Mouse (Mus musculus): ENCODE measurements at regions not wholly inside any gene's neighbourhood (a gene's known extent, or its start where the extent isn't known, plus 50 kb on each side); places are given as distances from the start of the nearest gene placed in this dataset.

DNA sequence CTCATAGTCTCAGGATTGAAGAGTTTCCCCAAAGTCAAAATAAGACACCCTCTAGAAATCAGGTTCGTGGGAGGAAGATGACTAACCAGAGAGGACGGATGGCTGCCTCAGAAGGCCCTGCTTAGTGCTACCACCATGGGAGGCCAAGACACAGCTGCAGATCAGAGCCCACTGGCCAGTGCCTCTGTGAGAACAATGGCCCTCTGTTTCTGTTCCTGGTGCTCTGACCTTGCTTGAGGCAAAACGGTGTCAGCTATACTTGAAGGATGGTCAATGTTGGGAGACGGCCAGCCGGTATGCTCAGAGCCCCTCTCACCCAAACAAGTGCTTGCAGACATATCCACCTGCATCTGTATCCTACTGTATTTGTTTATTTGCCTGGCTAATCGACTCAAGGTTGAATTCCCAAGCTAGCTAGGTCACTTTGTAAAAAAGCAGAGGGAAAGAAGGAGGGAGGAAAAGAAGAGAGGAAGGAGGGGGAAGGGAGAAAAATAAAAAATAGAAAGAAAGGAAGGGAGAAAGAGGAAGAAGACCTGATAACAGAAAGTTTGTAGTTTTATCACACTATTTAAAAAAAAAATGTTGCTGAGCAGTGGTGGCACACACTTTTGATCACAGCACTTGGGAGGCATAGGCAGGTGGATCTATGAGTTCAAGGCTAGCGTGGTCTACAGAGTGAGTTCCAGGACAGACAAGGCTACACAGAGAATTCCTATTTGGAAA, 112.7 kb downstream of the Fam204a start:
- no peaks in the 10 kb centered on the region for H3K9me3 ChIP-seq
- no peak overlapping the region for H3K9ac ChIP-seq
- no peak for ATAC-seq (ENCODE audit: borderline replicate concordance, extremely low read depth, low FRiP score, low TSS enrichment)
- H3K36me3 ChIP-seq, result no peaks in the 10 kb centered on the region
- no peak overlapping the region for H3K4me3 ChIP-seq
- no peaks in the 10 kb centered on the region for H3K4me1 ChIP-seq
- no peak overlapping the region for H3K27ac ChIP-seq
- 38% methylated on average over 7 of the region's 7 CpGs for WGBS
- no peaks in the 10 kb centered on the region for H3K27me3 ChIP-seq
- H3K4me2 ChIP-seq, result no peak overlapping the region

DNA sequence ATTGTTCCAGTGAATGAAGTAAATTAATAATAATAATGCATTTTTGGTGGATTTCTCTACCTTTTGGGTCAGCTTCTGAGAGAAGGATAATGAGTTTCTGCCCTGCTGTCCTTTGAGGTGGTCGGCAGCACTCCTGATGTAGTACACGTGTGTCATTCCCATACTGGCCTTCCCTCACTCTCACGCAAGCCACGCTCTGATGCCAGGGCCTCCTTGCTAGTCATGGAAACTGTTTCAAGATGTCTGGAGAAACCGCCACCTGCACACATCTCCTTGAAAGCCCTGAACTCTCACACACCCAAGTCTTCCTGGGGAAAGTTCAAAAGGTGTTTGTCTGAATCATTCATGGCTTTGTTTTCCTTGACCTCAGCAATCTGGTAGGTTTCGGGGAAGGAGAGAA, 116.2 kb downstream of the Fam204a start:
- Histone ChIP-seq H3K36me3 (no peaks in the 10 kb centered on the region), H3K9me3 (no peaks in the 10 kb centered on the region), H3K4me3 (no peak overlapping the region), H3K4me1 (no peaks in the 10 kb centered on the region), H3K4me2 (no peak overlapping the region), H3K27me3 (no peaks in the 10 kb centered on the region), H3K9ac (no peak overlapping the region), H3K27ac (no peak overlapping the region)
- WGBS, result 76% methylated on average over 6 of the region's 6 CpGs
- no peak for ATAC-seq (ENCODE audit: borderline replicate concordance, extremely low read depth, low FRiP score, low TSS enrichment)

DNA sequence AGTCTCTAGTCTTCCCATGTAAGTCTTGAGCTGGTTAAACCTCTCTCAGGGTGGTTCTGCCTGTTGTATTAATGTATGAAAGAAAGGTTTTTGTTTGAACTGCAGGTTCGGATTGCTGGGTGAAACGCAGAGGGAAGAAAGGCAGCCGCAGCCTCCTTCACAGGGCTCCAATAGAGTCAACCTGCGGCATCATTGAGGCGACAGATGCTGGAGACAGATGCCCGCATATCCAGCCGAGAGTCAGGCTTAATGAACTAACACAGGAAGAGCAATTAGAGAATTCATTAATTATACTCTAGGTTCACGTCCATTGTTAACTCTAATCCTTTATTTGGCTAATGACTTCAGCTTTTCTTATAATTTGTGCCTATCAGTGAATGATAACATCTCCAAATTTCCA, 117.0 kb downstream of the Fam204a start:
- no peak for ATAC-seq (ENCODE audit: borderline replicate concordance, extremely low read depth, low FRiP score, low TSS enrichment)
- H3K27me3 ChIP-seq, result no peaks in the 10 kb centered on the region
- H3K4me1 ChIP-seq, result no peaks in the 10 kb centered on the region
- no peak overlapping the region for H3K4me3 ChIP-seq
- H3K9ac ChIP-seq, result no peak overlapping the region
- H3K27ac ChIP-seq, result no peak overlapping the region
- H3K36me3 ChIP-seq, result no peaks in the 10 kb centered on the region
- H3K4me2 ChIP-seq, result no peak overlapping the region
- no peaks in the 10 kb centered on the region for H3K9me3 ChIP-seq
- 71% methylated on average over 8 of the region's 8 CpGs for WGBS

DNA sequence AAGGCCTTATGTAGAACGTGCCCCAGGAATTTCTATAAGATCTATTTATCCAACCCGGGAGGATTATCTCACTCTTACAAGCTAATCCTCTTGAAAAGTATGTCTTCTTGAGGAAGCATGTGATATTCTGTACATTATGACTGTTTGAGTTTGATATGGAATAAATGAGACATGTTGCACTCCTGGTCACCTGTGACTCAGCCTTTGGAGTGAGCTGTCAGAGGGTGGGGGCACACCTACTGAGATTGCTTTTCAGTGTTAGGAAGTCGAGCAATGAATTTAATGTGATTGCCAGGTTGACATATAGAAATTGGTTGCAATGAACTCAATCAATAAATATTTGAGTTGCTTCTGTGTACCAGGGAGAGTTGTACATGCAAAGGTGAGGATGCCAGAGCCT, 128.6 kb downstream of the Fam204a start:
- no peaks in the 10 kb centered on the region for H3K27me3 ChIP-seq
- H3K4me3 ChIP-seq, result no peak overlapping the region
- no peak overlapping the region for H3K4me2 ChIP-seq
- ATAC-seq (ENCODE audit: borderline replicate concordance, extremely low read depth, low FRiP score, low TSS enrichment), result no peak
- H3K9me3 ChIP-seq, result no peaks in the 10 kb centered on the region
- no peak overlapping the region for H3K27ac ChIP-seq
- H3K36me3 ChIP-seq, result no peaks in the 10 kb centered on the region
- 68% methylated on average over 3 of the region's 3 CpGs for WGBS
- no peak overlapping the region for H3K9ac ChIP-seq
- no peaks in the 10 kb centered on the region for H3K4me1 ChIP-seq

DNA sequence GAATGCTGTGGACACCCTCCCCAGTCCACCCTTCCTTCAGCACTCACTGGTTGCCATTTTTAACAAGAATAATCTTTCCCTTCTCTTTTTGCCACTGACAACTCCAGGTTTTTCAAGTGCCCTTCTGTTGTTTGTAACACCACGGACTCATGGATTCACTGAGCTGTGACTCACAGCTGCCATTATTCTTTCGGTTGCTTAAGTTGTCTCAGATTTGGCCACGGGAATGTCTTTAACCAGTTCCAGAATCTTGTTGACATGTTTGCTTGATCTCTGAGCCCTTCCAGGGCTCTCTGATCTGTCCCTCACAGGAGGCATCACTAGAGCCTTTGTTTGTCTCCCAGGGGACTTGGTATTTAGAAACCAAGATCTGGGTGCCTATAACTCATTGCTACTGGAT, 131.5 kb upstream of the Rab11fip2 start:
- Histone ChIP-seq H3K9me3 (no peaks in the 10 kb centered on the region), H3K9ac (no peak overlapping the region), H3K27me3 (no peaks in the 10 kb centered on the region), H3K36me3 (no peaks in the 10 kb centered on the region), H3K4me2 (no peak overlapping the region), H3K4me3 (no peak overlapping the region), H3K27ac (no peak overlapping the region), H3K4me1 (no peaks in the 10 kb centered on the region)
- ATAC-seq (ENCODE audit: borderline replicate concordance, extremely low read depth, low FRiP score, low TSS enrichment), result no peak
- 50% methylated on average over 3 of the region's 3 CpGs for WGBS

DNA sequence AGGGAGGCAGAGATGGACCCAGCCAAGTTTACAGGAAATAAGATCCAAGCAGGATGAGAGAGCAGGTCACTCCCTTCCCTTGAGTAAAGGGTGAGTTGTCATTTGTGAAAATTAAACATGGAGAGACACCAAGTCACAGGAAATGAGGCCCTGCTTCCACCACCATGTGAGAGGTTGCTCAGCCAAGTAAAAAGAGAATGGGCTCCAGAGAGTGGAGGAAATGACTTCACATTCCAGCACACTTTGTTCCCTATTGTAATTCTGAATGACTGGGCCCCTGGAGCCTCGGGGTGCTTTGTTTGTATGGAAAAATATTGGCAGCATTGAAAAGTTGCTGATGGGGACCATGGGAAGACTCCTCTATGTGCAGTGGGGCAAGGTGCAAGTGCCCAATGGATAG, 129.9 kb upstream of the Rab11fip2 start:
- Histone ChIP-seq H3K4me3 (no peak overlapping the region), H3K4me2 (no peak overlapping the region), H3K27ac (no peak overlapping the region), H3K27me3 (no peaks in the 10 kb centered on the region), H3K9ac (no peak overlapping the region), H3K9me3 (no peaks in the 10 kb centered on the region), H3K36me3 (no peaks in the 10 kb centered on the region), H3K4me1 (no peaks in the 10 kb centered on the region)
- ATAC-seq (ENCODE audit: borderline replicate concordance, extremely low read depth, low FRiP score, low TSS enrichment), result no peak
- 63% methylated on average over 1 of the region's 1 CpGs for WGBS

DNA sequence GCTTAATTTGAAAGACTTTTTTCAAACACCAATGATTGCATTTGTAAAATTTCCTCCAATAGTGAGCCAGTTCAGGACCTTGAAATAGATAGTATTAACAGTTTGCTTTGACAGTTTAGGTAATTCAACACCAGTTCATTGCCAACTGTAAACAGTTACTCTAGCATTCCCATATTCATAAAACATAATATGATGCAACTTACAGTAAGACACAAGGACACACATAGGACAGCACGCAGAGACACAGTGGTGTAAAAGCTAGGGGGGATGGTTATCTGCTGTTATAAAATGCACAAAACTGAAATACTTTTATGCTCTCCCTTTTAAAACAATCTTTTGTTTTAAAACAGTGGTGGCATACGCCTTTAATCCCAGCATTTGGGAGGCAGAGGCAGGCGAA, 122.7 kb upstream of the Rab11fip2 start:
- Histone ChIP-seq H3K9me3 (no peaks in the 10 kb centered on the region), H3K4me3 (no peak overlapping the region), H3K27me3 (no peaks in the 10 kb centered on the region), H3K9ac (no peak overlapping the region), H3K27ac (no peak overlapping the region), H3K4me2 (no peak overlapping the region), H3K36me3 (no peaks in the 10 kb centered on the region), H3K4me1 (no peaks in the 10 kb centered on the region)
- WGBS, result 83% methylated on average over 3 of the region's 3 CpGs
- ATAC-seq (ENCODE audit: borderline replicate concordance, extremely low read depth, low FRiP score, low TSS enrichment), result no peak

DNA sequence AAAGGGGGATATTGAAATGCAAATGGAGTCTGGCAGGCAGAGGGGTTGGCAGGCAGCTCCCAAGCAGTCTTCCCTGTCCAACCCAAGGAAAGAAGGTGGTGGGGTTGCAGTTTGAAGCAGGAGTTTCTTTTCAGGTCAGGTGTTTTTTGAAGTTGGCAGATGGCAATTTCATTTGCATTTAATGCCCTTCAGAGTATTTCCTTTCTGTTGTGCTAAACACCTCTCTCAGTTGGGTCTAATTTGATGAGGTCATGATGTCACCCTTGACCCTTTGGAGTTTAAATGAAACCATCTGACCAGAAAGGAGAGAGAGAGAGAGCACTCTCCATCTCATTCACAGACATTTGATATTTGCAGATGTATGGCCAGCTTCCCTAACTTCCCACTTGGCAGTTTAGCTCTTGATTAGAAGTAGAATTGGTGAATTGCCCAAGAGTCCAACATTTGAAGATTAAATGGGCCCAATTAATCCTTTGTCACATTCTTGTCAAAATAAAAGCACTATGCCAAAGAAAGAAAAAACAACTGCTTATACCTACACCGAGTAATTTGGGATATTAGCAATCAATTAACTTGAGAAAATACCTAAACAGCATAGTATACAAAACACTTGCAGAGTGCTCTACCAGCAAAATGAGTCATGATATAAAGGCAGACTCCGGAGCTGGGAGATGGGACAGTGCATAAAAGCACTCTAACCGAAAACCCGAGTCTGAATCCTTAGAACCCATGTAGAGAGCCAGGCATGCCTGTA, 111.8 kb upstream of the Rab11fip2 start:
- H3K36me3 ChIP-seq, result no peaks in the 10 kb centered on the region
- no peaks in the 10 kb centered on the region for H3K27me3 ChIP-seq
- 79% methylated on average over 4 of the region's 4 CpGs for WGBS
- no peak overlapping the region for H3K9ac ChIP-seq
- H3K4me3 ChIP-seq, result no peak overlapping the region
- no peak overlapping the region for H3K4me2 ChIP-seq
- H3K9me3 ChIP-seq, result no peaks in the 10 kb centered on the region
- no peaks in the 10 kb centered on the region for H3K4me1 ChIP-seq
- H3K27ac ChIP-seq, result no peak overlapping the region
- ATAC-seq (ENCODE audit: borderline replicate concordance, extremely low read depth, low FRiP score, low TSS enrichment), result no peak

DNA sequence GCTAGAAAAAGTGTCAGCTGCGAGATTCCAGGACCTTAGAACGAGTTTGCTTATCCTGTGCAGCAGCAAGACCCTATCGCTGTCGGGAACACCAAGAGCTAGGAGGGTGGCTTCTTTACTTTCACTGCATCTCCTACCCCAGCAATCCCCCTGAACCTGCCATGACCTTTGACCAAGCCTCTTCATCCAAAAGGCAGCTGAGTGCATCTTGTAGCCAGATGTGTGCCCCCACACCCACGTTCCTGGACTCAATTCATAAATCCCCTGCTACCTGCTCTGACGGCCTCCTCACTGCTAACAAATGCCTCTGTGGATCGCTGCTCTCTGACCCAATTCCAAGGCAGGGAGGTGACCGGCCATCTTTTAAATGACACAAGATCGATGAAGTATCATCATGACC, 107.7 kb upstream of the Rab11fip2 start:
- H3K9me3 ChIP-seq, result no peaks in the 10 kb centered on the region
- H3K4me1 ChIP-seq, result no peaks in the 10 kb centered on the region
- no peak overlapping the region for H3K9ac ChIP-seq
- WGBS, result 54% methylated on average over 9 of the region's 9 CpGs
- H3K36me3 ChIP-seq, result no peaks in the 10 kb centered on the region
- no peaks in the 10 kb centered on the region for H3K27me3 ChIP-seq
- no peak for ATAC-seq (ENCODE audit: borderline replicate concordance, extremely low read depth, low FRiP score, low TSS enrichment)
- no peak overlapping the region for H3K4me3 ChIP-seq
- H3K4me2 ChIP-seq, result no peak overlapping the region
- no peak overlapping the region for H3K27ac ChIP-seq

DNA sequence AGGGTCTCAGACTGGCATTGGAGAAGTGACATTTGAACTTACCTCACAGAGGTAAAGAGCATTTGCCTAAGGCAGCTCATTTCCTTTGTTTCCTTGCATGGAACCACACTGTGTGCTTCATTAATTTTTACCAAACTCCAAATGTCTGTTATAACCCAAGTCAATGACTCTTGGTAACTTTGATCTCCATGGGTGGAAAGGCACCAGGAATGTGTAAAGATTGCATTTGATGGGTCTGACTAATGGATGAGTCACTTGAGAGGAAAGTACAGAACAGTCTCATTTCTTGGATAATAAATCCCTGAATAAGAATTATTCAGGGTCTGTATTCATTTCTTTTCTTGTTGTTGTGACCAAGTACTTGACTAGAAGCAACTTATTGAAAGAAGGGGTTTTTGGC, 97.3 kb upstream of the Rab11fip2 start:
- Histone ChIP-seq H3K9ac (no peak overlapping the region), H3K9me3 (no peaks in the 10 kb centered on the region), H3K4me3 (no peak overlapping the region), H3K4me1 (no peaks in the 10 kb centered on the region), H3K27ac (no peak overlapping the region), H3K36me3 (no peaks in the 10 kb centered on the region), H3K27me3 (no peaks in the 10 kb centered on the region), H3K4me2 (no peak overlapping the region)
- no peak for ATAC-seq (ENCODE audit: borderline replicate concordance, extremely low read depth, low FRiP score, low TSS enrichment)

DNA sequence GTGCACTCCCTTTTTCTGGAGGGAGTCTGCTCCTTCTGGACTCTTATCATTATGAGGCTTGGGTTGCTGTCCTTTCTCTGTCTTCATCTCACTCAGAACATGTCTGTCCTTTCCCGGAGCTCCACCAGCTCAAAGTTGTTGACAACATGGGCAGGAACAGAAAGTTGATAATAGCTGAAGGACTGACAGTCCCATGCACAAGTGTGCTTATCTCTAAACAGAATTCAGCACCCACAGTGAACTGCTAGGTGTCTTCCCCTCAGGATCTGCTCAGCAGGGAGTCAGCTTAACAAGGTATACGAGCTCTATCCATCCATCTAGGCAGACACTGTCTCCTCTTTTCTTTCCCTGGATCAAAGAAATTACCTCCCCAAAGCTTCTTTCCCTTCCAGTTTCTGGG, 89.2 kb upstream of the Rab11fip2 start:
- no peak overlapping the region for H3K4me3 ChIP-seq
- H3K27me3 ChIP-seq, result no peaks in the 10 kb centered on the region
- 48% methylated on average over 2 of the region's 2 CpGs for WGBS
- H3K36me3 ChIP-seq, result no peaks in the 10 kb centered on the region
- H3K9me3 ChIP-seq, result no peaks in the 10 kb centered on the region
- no peak overlapping the region for H3K4me2 ChIP-seq
- H3K9ac ChIP-seq, result no peak overlapping the region
- no peak overlapping the region for H3K27ac ChIP-seq
- ATAC-seq (ENCODE audit: borderline replicate concordance, extremely low read depth, low FRiP score, low TSS enrichment), result no peak
- H3K4me1 ChIP-seq, result no peaks in the 10 kb centered on the region

DNA sequence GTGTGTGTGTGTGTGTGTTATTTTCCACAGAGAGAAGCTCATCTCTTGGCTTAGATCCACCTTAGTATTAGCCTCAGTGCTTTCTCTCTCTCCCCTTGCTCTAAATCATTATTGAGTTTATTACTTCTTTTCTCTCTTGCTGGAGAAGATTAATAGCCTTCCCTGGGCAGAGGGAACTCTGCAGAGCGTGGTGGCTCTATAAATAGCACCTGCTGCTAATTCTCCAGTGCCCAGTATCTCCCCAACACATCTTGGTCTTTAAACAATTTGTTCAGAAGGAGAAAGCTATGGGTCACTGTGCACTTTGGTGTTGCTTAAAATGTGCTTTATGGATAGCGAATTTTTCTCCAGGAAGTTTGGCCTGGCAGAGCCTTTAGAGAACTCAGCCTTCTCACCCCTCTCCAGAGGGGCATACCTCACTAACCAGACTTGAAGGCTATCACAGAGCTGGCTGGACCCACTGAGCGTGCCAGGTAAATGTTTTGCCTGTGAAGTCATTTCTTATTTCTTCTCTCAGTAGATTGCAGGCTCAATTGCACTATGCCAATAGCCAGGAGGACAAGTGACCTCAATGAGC, 86.8 kb upstream of the Rab11fip2 start:
- H3K4me3 ChIP-seq, result no peak overlapping the region
- no peaks in the 10 kb centered on the region for H3K27me3 ChIP-seq
- no peak for ATAC-seq (ENCODE audit: borderline replicate concordance, extremely low read depth, low FRiP score, low TSS enrichment)
- no peaks in the 10 kb centered on the region for H3K9me3 ChIP-seq
- H3K9ac ChIP-seq, result no peak overlapping the region
- no peak overlapping the region for H3K4me2 ChIP-seq
- no peaks in the 10 kb centered on the region for H3K4me1 ChIP-seq
- H3K36me3 ChIP-seq, result no peaks in the 10 kb centered on the region
- 49% methylated on average over 3 of the region's 3 CpGs for WGBS
- H3K27ac ChIP-seq, result no peak overlapping the region
